Mouse (Mus musculus) lung, adult 2 months (tissue): ENCODE results near the gene Aebp2.

ENCODE experiments used
- CTCF ChIP-seq: fragments of 200-500 bp; IDR thresholded peaks from 2 replicates; pipeline ENCODE4 v1.5.1; 2011; ENCODE audit warnings: mild to moderate bottlenecking, low read length, control low read depth; ENCODE audit not compliant: insufficient read depth
- POLR2A ChIP-seq: fragments of 200-500 bp; IDR thresholded peaks from 2 replicates; pipeline ENCODE4 v1.6.1; 2011; ENCODE audit warnings: low read depth, mild to moderate bottlenecking, control low read depth, low read length, borderline replicate concordance; ENCODE audit errors: extremely low read depth

DNA sequence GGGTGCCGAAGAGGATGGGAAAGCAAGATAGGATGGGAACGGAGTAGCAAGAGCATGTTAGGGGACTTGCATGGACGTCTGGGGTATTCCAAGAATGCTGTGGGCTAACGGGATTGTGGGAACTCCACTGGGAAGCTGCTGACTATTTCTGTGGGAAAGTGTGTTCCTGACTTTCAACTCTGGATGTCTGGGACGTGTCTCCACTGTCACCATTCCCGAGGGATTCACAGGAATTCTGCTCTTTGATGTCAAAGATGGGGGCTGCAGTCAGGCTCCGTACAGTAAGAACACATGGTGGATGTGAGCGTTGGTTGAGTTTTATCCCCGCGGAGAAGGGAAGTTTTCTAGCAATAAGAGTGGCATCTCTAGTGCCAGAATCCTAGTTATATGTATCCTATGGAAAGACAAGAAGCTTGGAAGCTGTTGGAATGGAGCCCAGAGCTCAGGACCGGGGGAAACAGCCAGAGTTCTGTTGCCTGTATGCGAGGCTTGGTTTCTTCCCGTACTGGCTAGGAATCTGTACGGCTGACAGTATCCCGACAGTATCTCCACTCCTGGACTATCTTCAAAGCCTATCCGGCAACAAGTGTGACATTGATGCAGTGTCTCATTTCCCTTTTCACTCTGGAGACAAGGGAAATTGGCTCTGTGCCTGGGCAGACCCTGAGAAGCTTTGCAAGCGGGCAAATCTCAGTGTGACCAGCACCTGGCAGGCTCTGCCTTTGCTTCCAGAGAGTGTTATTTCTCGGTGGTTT lies 44.2 kb downstream of the Aebp2 start:
- TF ChIP-seq CTCF, result no peak
- TF ChIP-seq POLR2A, result no peak
